Mouse (Mus musculus) megakaryocyte, embryonic 14.5 days (primary cell): Measurements from ENCODE around the gene Asb15.

Experiments used
- FLI1 ChIP-seq: IDR thresholded peaks from 2 replicates; pipeline ENCODE4 v1.6.1; 2012; ENCODE audit warnings: low read length, inconsistent platforms, mixed read lengths
- GATA1 ChIP-seq: IDR thresholded peaks from 3 replicates; pipeline ENCODE4 v1.6.1; 2012; ENCODE audit warnings: mixed read lengths, low read length, inconsistent platforms, borderline replicate concordance

DNA sequence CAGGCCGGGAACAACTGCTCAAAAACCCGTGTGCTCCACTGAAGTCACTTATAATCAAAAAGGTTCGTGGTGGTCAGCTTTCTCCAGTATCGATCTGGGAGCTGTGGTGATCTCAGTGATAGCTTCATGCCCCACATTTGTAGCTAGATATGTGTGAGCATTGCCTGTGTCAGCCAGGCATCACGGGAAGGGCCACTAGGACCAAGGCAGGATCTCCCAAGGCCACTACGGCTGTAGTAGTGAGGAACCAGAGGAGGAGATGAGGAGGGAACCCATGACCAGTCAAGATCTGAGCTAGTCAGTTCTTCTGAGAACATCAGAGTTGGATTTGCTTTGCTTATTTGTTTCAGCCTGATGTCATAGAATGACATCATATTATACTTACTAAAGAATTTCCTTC lies 71.2 kb downstream of the Asb15 start:
- TF ChIP-seq GATA1 (no peak), FLI1 (no peak)
